Mouse (Mus musculus) MEL (cell line): ENCODE measurements at regions not wholly inside any gene's neighbourhood (a gene's known extent, or its start where the extent isn't known, plus 50 kb on each side); places are given as distances from the start of the nearest gene placed in this dataset.

Experiments
- CHD1 ChIP-seq: IDR thresholded peaks from 2 replicates; pipeline ENCODE4 v1.6.1; 2012; ENCODE audit warnings: low read depth, mild to moderate bottlenecking, inconsistent platforms, low read length, improper control_type of control experiment
- CTCF ChIP-seq, 3 experiments: IDR thresholded peaks in 2 of 3; conservative IDR thresholded peaks in 1 of 3; 2 replicates each; pipeline ENCODE4 v1.5.1; 2011 to 2012; ENCODE audit warnings: low read length in 3 of 3, low read depth in 2 of 3, mild to moderate bottlenecking in 2 of 3, improper control_type of control experiment in 1 of 3, inconsistent platforms in 1 of 3, mixed read lengths in 1 of 3, moderate library complexity in 1 of 3; ENCODE audit not compliant: control insufficient read depth in 1 of 3, insufficient read depth in 1 of 3, poor library complexity in 1 of 3, severe bottlenecking in 1 of 3
- E2F4 ChIP-seq: IDR thresholded peaks from 2 replicates; pipeline ENCODE4 v1.6.1; 2011; ENCODE audit warnings: low read depth, low read length, improper control_type of control experiment, borderline replicate concordance
- EP300 ChIP-seq, 2 experiments: IDR thresholded peaks; 2 replicates each; pipeline ENCODE4 v1.6.1; 2011; ENCODE audit warnings: improper control_type of control experiment in 2 of 2, low read length in 2 of 2, low read depth in 1 of 2, mild to moderate bottlenecking in 1 of 2
- JUND ChIP-seq: IDR thresholded peaks from 2 replicates; pipeline ENCODE4 v1.6.1; 2011; ENCODE audit warnings: low read depth, mild to moderate bottlenecking, improper control_type of control experiment, low read length
- NELFE ChIP-seq: IDR thresholded peaks from 2 replicates; pipeline ENCODE4 v1.6.1; 2011; ENCODE audit warnings: low read depth, low read length, improper control_type of control experiment
- POLR2A ChIP-seq, 2 experiments: IDR thresholded peaks; 2 replicates each; pipeline ENCODE4 v1.6.1; 2011 to 2012; ENCODE audit warnings: low read length in 2 of 2, mild to moderate bottlenecking in 2 of 2, control low read depth in 1 of 2, improper control_type of control experiment in 1 of 2, low read depth in 1 of 2, moderate library complexity in 1 of 2; ENCODE audit not compliant: control insufficient read depth in 1 of 2, insufficient read depth in 1 of 2, poor library complexity in 1 of 2

GRCm38 (mm10) chr3:18645927-18646326, 697.7 kb downstream of the Cypt12 start:
- TF ChIP-seq EP300 (IDR thresholded peaks at IDR 0.05; ENCODE audit: low read depth in 1 of 2, low read length in 2 of 2): no peak
- no peak for TF ChIP-seq CTCF (IDR thresholded peaks at IDR 0.05 in 2 of 3, conservative IDR thresholded peaks at IDR 0.05 in 1 of 3; ENCODE audit: control insufficient read depth in 1 of 3, insufficient read depth in 1 of 3, low read depth in 2 of 3, low read length in 3 of 3, poor library complexity in 1 of 3, severe bottlenecking in 1 of 3)
- TF ChIP-seq E2F4: no peak
- TF ChIP-seq POLR2A (IDR thresholded peaks at IDR 0.05; ENCODE audit: control insufficient read depth in 1 of 2, insufficient read depth in 1 of 2, low read depth in 1 of 2, low read length in 2 of 2, poor library complexity in 1 of 2): no peak
- no peak for TF ChIP-seq CHD1
- no peak for TF ChIP-seq JUND
- no peak for TF ChIP-seq NELFE
